ENCODE assay signal across 24 mouse cellular contexts in genomic region chr2:155987131-155987530, GRCm38 (mm10). TPM values are rescaled to one million over a fixed set of nuclear protein-coding genes. Genes with fewer than 3 reads are reported as not detected.
DNase-seq lines count a peak whose midpoint lies in the region; ATAC-seq and TF ChIP-seq lines count a peak whose summit lies in the region.
"Had no signal": no experiment of that assay in that cellular context is flagged by ENCODE, and none has a peak within 500 bp of the region (broad histone marks: within the 10 kb centered on the region; RNA-seq: fewer than 3 reads in every experiment).

No protein-coding gene starts in this region.

- H3K9me3 ChIP-seq in liver, embryonic 11.5 days (ENCODE audit: control insufficient read depth, low read length), result no peaks in the 10 kb centered on the region
- H3K9me3 ChIP-seq in liver, postnatal 0 days (ENCODE audit: low read length), result no peaks in the 10 kb centered on the region
- no peaks in the 10 kb centered on the region for H3K9me3 ChIP-seq in liver, embryonic 15.5 days (replicated peaks)
- H3K9me3 ChIP-seq: embryonic facial prominence, embryonic 15.5 days; forebrain, embryonic 13.5 days; heart, embryonic 13.5 days; hindbrain, embryonic 10.5 days had no signal

- peak overlapping the region; percentile 73; the same call in 1 of the 2 replicates for H3K4me2 ChIP-seq in liver, embryonic 11.5 days
- H3K4me2 ChIP-seq in liver, postnatal 0 days (ENCODE audit: low read depth, low read length), result no peak overlapping the region
- H3K4me2 ChIP-seq in liver, embryonic 15.5 days, result peak overlapping the region; percentile 80; the same call in 1 of the 2 replicates
- H3K4me2 ChIP-seq: embryonic facial prominence, embryonic 15.5 days; forebrain, embryonic 13.5 days; heart, embryonic 13.5 days; hindbrain, embryonic 14.5 days had no signal

- no peak for DNase-seq in liver, embryonic 11.5 days (ENCODE audit: low spot score)
- no peak for DNase-seq in liver, postnatal 0 days
- DNase-seq in thymus, postnatal 0 days (ENCODE audit: low spot score), result peak; percentile 59
- DNase-seq in thymus, postnatal 36 days, result peak; percentile 40 to 64
- DNase-seq in frontal cortex, postnatal 25 days (ENCODE audit: low spot score in 2 of 2), result no peak
- DNase-seq in right cerebral cortex, adult 18-20 months, result no peak
- no peak for DNase-seq in adipocyte (ENCODE audit: low spot score)
- DNase-seq: adrenal gland, postnatal 10 days; cerebellum, adult 11 months; cerebellum, adult 8-10 months; cerebellum, postnatal 14 days; embryo, embryonic 11 days; forebrain, postnatal 0 days; gastrocnemius, adult 2 months; gastrocnemius, postnatal 25 days; heart, postnatal 10 days had no signal

- WGBS in liver, embryonic 11.5 days, result 94% methylated on average over 6 of the region's 6 CpGs
- WGBS in liver, postnatal 0 days (ENCODE audit: insufficient replicate concordance), result 93% methylated on average over 6 of the region's 6 CpGs
- 92% methylated on average over 6 of the region's 6 CpGs for WGBS in liver, embryonic 15.5 days (ENCODE audit: insufficient replicate concordance)

- H3K4me3 ChIP-seq in liver, embryonic 11.5 days (ENCODE audit: low read depth, low read length), result no peak overlapping the region
- no peak overlapping the region for H3K4me3 ChIP-seq in liver, postnatal 0 days (ENCODE audit: low read depth, low read length)
- no peak overlapping the region for H3K4me3 ChIP-seq in liver, embryonic 15.5 days (replicated peaks)
- H3K4me3 ChIP-seq: embryonic facial prominence, embryonic 15.5 days; forebrain, embryonic 13.5 days; gastrocnemius, adult 2 months; heart, embryonic 13.5 days; hindbrain, embryonic 10.5 days had no signal

- ATAC-seq in liver, embryonic 11.5 days (replicated peaks; ENCODE audit: low FRiP score), result no peak
- no peak for ATAC-seq in liver, postnatal 0 days
- no peak for ATAC-seq in liver, embryonic 15.5 days (ENCODE audit: insufficient read depth)
- ATAC-seq: forebrain, embryonic 13.5 days; forebrain, postnatal 0 days had no signal

- peaks cover 54% of the 10 kb centered on the region for H3K36me3 ChIP-seq in liver, embryonic 11.5 days (ENCODE audit: control insufficient read depth, insufficient read depth, low read length)
- peaks cover 72% of the 10 kb centered on the region for H3K36me3 ChIP-seq in liver, postnatal 0 days (replicated peaks; ENCODE audit: insufficient read depth, low read length)
- H3K36me3 ChIP-seq in liver, embryonic 15.5 days (replicated peaks), result peaks cover 93% of the 10 kb centered on the region

- no peaks in the 10 kb centered on the region for H3K27me3 ChIP-seq in liver, embryonic 11.5 days (replicated peaks; ENCODE audit: control insufficient read depth, insufficient read depth, low read length)
- no peaks in the 10 kb centered on the region for H3K27me3 ChIP-seq in liver, postnatal 0 days (ENCODE audit: insufficient read depth, low read length)
- H3K27me3 ChIP-seq in liver, embryonic 15.5 days, result no peaks in the 10 kb centered on the region
- H3K27me3 ChIP-seq: embryonic facial prominence, embryonic 15.5 days; forebrain, embryonic 13.5 days; heart, embryonic 13.5 days had no signal

- TF ChIP-seq CTCF in liver, postnatal 0 days (IDR thresholded peaks at IDR 0.05; ENCODE audit: low read depth), result no peak

- H3K27ac ChIP-seq in liver, embryonic 11.5 days (ENCODE audit: low read depth, low read length), result peak overlapping the region; percentile 32; the same call in 1 of the 2 replicates
- no peak overlapping the region for H3K27ac ChIP-seq in liver, postnatal 0 days (ENCODE audit: low read depth)
- H3K27ac ChIP-seq in liver, embryonic 15.5 days (replicated peaks), result peak overlapping the region; percentile 91
- H3K27ac ChIP-seq: embryonic facial prominence, embryonic 15.5 days; forebrain, embryonic 13.5 days; gastrocnemius, adult 2 months; heart, embryonic 13.5 days; hindbrain, embryonic 10.5 days; hindbrain, embryonic 14.5 days had no signal

- no peak overlapping the region for H3K9ac ChIP-seq in liver, embryonic 11.5 days (ENCODE audit: low read depth, low read length)
- H3K9ac ChIP-seq in liver, postnatal 0 days (replicated peaks), result no peak overlapping the region
- H3K9ac ChIP-seq in liver, embryonic 15.5 days, result no peak overlapping the region
- H3K9ac ChIP-seq: embryonic facial prominence, embryonic 15.5 days; forebrain, embryonic 13.5 days; forebrain, postnatal 0 days; heart, embryonic 13.5 days; hindbrain, embryonic 14.5 days had no signal

- peaks cover 31% of the 10 kb centered on the region for H3K4me1 ChIP-seq in liver, embryonic 11.5 days (replicated peaks; ENCODE audit: control insufficient read depth, insufficient read depth, low read length)
- peaks cover 11% of the 10 kb centered on the region for H3K4me1 ChIP-seq in liver, postnatal 0 days (ENCODE audit: insufficient read depth)
- peaks cover 69% of the 10 kb centered on the region for H3K4me1 ChIP-seq in liver, embryonic 15.5 days (replicated peaks)
- H3K4me1 ChIP-seq: embryonic facial prominence, embryonic 15.5 days; forebrain, embryonic 13.5 days; hindbrain, embryonic 10.5 days had no signal

- TF ChIP-seq EP300 in liver, postnatal 0 days (IDR thresholded peaks at IDR 0.05; ENCODE audit: low read depth), result no peak

RNA-seq across cellular contexts. Expression of gene 6430550D23Rik, which starts 20.6 kb away (rescaled TPM):
- 1.6 and 2.8 TPM in 2 replicates for polyA plus RNA-seq in liver, embryonic 11.5 days (2014; fragmentation: Nextera tagmentation; extraction: Ambion mirVana)
- 0.64 and 0.90 TPM in 2 replicates for polyA plus RNA-seq in liver, postnatal 0 days (2015; fragmentation: Nextera tagmentation; extraction: Ambion mirVana)
- polyA plus RNA-seq in liver, embryonic 15.5 days (2015; fragmentation: Nextera tagmentation; extraction: Ambion mirVana), result 0.78 and 0.90 TPM in 2 replicates
- polyA plus RNA-seq in thymus, postnatal 0 days (2015; fragmentation: Nextera tagmentation; extraction: Ambion mirVana), result 2.1 TPM in 2 replicates

RNA-seq across cellular contexts. Expression of gene Ergic3, which starts 20.7 kb away (rescaled TPM):
- polyA plus RNA-seq in liver, embryonic 11.5 days (2014; fragmentation: Nextera tagmentation; extraction: Ambion mirVana), result 146 and 166 TPM in 2 replicates
- polyA plus RNA-seq in liver, postnatal 0 days (2015; fragmentation: Nextera tagmentation; extraction: Ambion mirVana), result 64.5 and 64.8 TPM in 2 replicates
- 103 and 122 TPM in 2 replicates for polyA plus RNA-seq in liver, embryonic 15.5 days (2015; fragmentation: Nextera tagmentation; extraction: Ambion mirVana)
- 175 and 186 TPM in 2 replicates for polyA plus RNA-seq in thymus, postnatal 0 days (2015; fragmentation: Nextera tagmentation; extraction: Ambion mirVana)

RNA-seq across cellular contexts. Expression of gene Cep250, which starts 30.9 kb away (rescaled TPM):
- polyA plus RNA-seq in liver, embryonic 11.5 days (2014; fragmentation: Nextera tagmentation; extraction: Ambion mirVana), result 20.9 and 23.3 TPM in 2 replicates
- polyA plus RNA-seq in liver, postnatal 0 days (2015; fragmentation: Nextera tagmentation; extraction: Ambion mirVana), result 3.1 and 5.0 TPM in 2 replicates
- 8.2 and 9.7 TPM in 2 replicates for polyA plus RNA-seq in liver, embryonic 15.5 days (2015; fragmentation: Nextera tagmentation; extraction: Ambion mirVana)
- 16.6 and 23.4 TPM in 2 replicates for polyA plus RNA-seq in thymus, postnatal 0 days (2015; fragmentation: Nextera tagmentation; extraction: Ambion mirVana)

RNA-seq across cellular contexts. Expression of gene Gdf5, which starts 42.0 kb away (rescaled TPM):
- 0.19 and 0.30 TPM in 2 replicates for polyA plus RNA-seq in liver, embryonic 11.5 days (2014; fragmentation: Nextera tagmentation; extraction: Ambion mirVana)
- polyA plus RNA-seq in liver, postnatal 0 days (2015; fragmentation: Nextera tagmentation; extraction: Ambion mirVana), result not detected in 2 replicates
- polyA plus RNA-seq in liver, embryonic 15.5 days (2015; fragmentation: Nextera tagmentation; extraction: Ambion mirVana), result not detected in 2 replicates
- 0.22 and 0.25 TPM in 2 replicates for polyA plus RNA-seq in thymus, postnatal 0 days (2015; fragmentation: Nextera tagmentation; extraction: Ambion mirVana)

RNA-seq across cellular contexts. Expression of gene Gm15557, which starts 46.6 kb away (rescaled TPM):
- not detected in 2 replicates for polyA plus RNA-seq in liver, embryonic 11.5 days (2014; fragmentation: Nextera tagmentation; extraction: Ambion mirVana)
- not detected in 2 replicates for polyA plus RNA-seq in liver, postnatal 0 days (2015; fragmentation: Nextera tagmentation; extraction: Ambion mirVana)
- polyA plus RNA-seq in liver, embryonic 15.5 days (2015; fragmentation: Nextera tagmentation; extraction: Ambion mirVana), result not detected in 2 replicates
- not detected in 2 replicates for polyA plus RNA-seq in thymus, postnatal 0 days (2015; fragmentation: Nextera tagmentation; extraction: Ambion mirVana)
- polyA plus RNA-seq: brain, embryonic 14.5 days; embryonic facial prominence, embryonic 11.5 days; forebrain, embryonic 13.5 days; forebrain, postnatal 0 days; heart, embryonic 13.5 days; hindbrain, embryonic 10.5 days; hindbrain, embryonic 14.5 days had no signal

Comparison
In these comparisons a context has a peak if more than half of its experiments do, and no peak if none do; other contexts are left out.
1. DNase-seq: peak in thymus, postnatal 0 days (single experiment) and thymus, postnatal 36 days (2 of 2); none in liver, embryonic 11.5 days (single experiment), liver, postnatal 0 days (single experiment), frontal cortex, postnatal 25 days (0 of 2), right cerebral cortex, adult 18-20 months (single experiment) and adipocyte (single experiment).